Comparison of ENCODE assay signal across 19 mouse cellular contexts in genomic region chr6:98981265-98981664, GRCm38 (mm10).
"Had no signal": no experiment of that assay in that cellular context is flagged by ENCODE, and none has a peak within 500 bp of the region (broad histone marks: within the 10 kb centered on the region; RNA-seq: fewer than 3 reads in every experiment).

No protein-coding gene starts in this region.

- H3K27ac ChIP-seq: kidney, postnatal 0 days; limb, embryonic 13.5 days; liver, embryonic 13.5 days; midbrain, embryonic 10.5 days; midbrain, embryonic 13.5 days; neural tube, embryonic 13.5 days; stomach, postnatal 0 days had no signal

- H3K4me2 ChIP-seq: limb, embryonic 13.5 days; liver, embryonic 13.5 days; midbrain, embryonic 13.5 days; neural tube, embryonic 13.5 days had no signal

- H3K4me1 ChIP-seq: limb, embryonic 13.5 days; midbrain, embryonic 13.5 days; neural tube, embryonic 13.5 days had no signal

- ATAC-seq: midbrain, embryonic 13.5 days; midbrain, embryonic 16.5 days had no signal

- H3K4me3 ChIP-seq: limb, embryonic 13.5 days; liver, embryonic 13.5 days; megakaryocyte, embryonic 14.5 days; midbrain, embryonic 10.5 days; midbrain, embryonic 13.5 days; myocyte; neural tube, embryonic 13.5 days had no signal

- H3K9me3 ChIP-seq: limb, embryonic 13.5 days; liver, embryonic 13.5 days; megakaryocyte, embryonic 14.5 days; midbrain, embryonic 10.5 days; midbrain, embryonic 13.5 days; neural tube, embryonic 13.5 days had no signal

- H3K27me3 ChIP-seq: limb, embryonic 13.5 days; liver, embryonic 13.5 days; megakaryocyte, embryonic 14.5 days; midbrain, embryonic 13.5 days; neural tube, embryonic 13.5 days had no signal

- H3K9ac ChIP-seq: limb, embryonic 13.5 days; liver, embryonic 13.5 days; midbrain, embryonic 13.5 days; neural tube, embryonic 13.5 days had no signal

- DNase-seq: kidney, adult 11 months; kidney, adult 8-10 months; kidney, postnatal 25 days; left cerebral cortex, postnatal 4 days; liver, embryonic 13.5 days; lung, adult 2 months; right cerebral cortex, postnatal 4 days; thymus, adult 2 months; thymus, postnatal 14 days; thymus, postnatal 4 days had no signal
